Mouse (Mus musculus) brain, embryonic 14.5 days (tissue): ENCODE results near the gene Alox5ap.

Source experiments
- CTCF ChIP-seq: fragments of 200-500 bp; IDR thresholded peaks from 2 replicates; pipeline ENCODE4 v1.5.1; 2012; ENCODE audit warnings: inconsistent platforms, mild to moderate bottlenecking, moderate library complexity, borderline replicate concordance; ENCODE audit not compliant: insufficient read depth, insufficient read length; ENCODE audit errors: extremely low read depth
- POLR2A ChIP-seq: fragments of 200-500 bp; IDR thresholded peaks from 2 replicates; pipeline ENCODE4 v1.6.1; 2012; ENCODE audit warnings: mild to moderate bottlenecking, inconsistent platforms, borderline replicate concordance; ENCODE audit not compliant: poor library complexity, insufficient read depth, insufficient read length, severe bottlenecking; ENCODE audit errors: extremely low read depth

DNA sequence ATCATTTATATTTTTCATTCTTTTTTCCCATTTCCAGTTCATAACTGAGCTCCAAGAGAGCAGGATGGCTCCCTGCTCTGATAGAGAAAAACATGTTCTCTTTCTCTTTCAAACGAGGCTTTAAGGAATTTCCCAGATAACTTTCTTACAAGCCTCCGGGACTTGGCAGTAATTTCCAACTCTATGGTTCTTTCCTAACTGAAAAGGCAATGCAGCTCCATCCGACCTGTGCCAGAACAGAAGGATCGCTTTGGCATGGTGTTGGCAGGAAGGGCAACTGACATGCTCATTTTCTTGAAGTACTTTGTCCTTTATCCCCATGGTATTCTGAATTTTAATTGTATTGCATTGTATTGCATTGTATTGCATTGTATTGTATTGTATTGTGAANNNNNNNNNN is 33.7 kb downstream of the Alox5ap start:
- TF ChIP-seq POLR2A (no peak), CTCF (no peak)
